Mouse (Mus musculus) mammary gland, adult 2 months (tissue): ENCODE data around the gene Prpf31. TPM values are rescaled to one million over a fixed set of nuclear protein-coding genes. Genes with fewer than 3 reads are reported as not detected.

Experiments used
- polyA plus RNA-seq: library from polyadenylated mRNA; depleted of rRNA; stranded (reverse); fragments of >200 nt; gene quantifications from 2 replicates; pipeline ENCODE4 v1.2.3, GENCODE M21; 2012; ENCODE audit warnings: low replicate concordance; rRNA removed

The Prpf31 gene
- polyA plus RNA-seq: 22.8 and 32.4 TPM in 2 replicates

DNA sequence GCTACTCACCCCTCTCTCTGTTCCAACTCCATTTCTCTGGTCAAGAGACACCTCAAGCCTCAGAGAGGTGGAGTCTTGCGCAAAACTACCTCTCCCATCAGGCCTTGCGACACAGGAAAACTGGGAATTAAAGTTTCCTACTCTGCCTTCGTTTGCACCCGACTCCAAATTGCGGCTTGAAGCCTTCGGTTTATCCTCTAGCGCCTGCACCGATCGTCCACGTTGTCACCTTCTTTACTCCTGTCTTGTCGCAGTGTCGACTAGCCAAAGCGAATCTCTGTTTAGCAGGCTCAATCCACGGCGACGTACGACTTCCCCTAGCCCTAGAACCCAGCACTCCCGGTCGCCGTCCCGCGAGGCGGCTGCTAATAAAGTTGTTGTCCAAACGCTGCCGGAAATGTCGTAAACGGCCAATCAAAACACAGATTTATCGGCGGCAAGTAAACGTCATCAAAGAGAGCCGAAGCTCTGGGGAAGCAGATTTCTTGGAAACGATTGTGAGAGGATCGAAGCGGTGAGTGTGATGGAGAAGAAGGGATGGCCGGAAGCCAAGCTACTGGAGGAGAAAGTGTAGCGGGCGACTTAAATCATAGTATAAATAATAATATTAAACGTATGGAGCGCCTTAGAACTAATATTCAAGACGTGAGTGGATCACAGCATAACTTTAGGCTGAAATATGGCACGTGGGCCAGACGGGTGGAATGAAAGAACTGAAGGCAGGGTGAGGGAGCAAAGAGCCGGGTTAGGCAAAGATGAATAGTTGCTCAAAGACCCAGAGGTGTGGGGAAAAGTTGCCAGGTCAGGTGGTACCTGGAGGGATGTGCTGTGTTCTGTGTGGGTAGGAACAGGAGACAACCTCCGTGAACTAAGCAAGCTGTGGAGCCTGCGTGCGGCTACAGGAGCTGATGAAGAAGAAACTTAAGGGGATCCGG is at the start of gene Prpf31, which contains the start of gene Tfpt:
Gene Prpf31 (plus strand): TSS at position 443 of the 935 bp plus-strand sequence.
Gene Tfpt (minus strand): TSS at position 387 of the 935 bp plus-strand sequence.

DNA sequence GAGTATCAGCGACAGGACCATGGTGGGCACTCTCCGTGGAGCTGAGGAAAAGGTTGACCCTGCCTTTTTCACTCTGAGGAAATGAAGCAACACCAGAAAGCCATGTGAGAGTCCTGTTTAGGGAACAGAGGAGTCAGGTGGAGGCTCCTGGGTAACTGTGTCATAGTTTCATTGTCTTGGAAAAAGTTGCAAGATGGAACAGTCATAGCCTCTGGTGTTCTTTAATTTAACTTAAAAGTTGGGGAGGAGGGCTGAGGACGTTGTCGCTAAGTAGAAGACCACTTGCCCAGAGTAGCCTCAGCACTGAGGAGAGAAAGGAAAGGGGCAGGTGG is 13.8 kb upstream of the Prpf31 start, which contains the start of gene Oscar:
Gene Oscar (minus strand): TSS at position 101 of the 332 bp plus-strand sequence.

DNA sequence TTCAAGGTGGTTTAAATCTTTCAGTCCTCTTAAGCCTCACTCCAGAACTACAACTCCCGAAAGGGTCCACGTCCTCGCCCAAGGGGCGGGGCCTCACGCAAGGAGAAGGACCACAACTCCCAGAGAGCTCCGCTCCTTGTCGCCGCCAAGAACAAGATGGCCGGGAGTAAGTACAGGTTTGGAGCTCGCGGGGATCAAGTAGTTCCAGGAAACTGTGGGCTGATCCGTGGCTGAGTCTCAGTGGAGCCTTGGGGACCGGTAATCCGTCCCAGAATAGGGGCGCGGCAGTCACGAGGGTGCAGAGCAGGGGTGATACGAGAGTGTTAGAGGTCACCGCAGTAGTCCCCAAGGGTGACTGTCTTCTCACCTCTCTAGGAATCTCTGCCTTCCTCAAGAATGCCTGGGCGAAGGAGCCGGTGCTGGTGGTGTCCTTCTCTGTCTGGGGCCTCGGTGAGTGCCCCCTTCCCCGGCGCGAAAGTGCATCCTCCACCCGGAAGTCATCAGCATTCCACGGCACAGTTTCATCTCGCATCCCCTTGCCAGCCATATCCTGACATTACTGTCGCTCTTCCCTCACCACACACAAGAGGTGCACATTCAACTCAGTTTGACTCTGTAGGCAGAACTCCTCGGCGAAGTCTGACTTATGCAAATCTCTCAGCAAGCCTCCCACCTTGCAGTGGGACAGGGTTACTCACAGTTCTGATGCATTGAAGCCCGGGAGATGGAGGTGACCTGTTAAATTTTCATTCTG is 12.4 kb upstream of the Prpf31 start, which contains the start of gene Ndufa3:
Gene Ndufa3 (plus strand): TSS at position 132 of the 754 bp plus-strand sequence.

DNA sequence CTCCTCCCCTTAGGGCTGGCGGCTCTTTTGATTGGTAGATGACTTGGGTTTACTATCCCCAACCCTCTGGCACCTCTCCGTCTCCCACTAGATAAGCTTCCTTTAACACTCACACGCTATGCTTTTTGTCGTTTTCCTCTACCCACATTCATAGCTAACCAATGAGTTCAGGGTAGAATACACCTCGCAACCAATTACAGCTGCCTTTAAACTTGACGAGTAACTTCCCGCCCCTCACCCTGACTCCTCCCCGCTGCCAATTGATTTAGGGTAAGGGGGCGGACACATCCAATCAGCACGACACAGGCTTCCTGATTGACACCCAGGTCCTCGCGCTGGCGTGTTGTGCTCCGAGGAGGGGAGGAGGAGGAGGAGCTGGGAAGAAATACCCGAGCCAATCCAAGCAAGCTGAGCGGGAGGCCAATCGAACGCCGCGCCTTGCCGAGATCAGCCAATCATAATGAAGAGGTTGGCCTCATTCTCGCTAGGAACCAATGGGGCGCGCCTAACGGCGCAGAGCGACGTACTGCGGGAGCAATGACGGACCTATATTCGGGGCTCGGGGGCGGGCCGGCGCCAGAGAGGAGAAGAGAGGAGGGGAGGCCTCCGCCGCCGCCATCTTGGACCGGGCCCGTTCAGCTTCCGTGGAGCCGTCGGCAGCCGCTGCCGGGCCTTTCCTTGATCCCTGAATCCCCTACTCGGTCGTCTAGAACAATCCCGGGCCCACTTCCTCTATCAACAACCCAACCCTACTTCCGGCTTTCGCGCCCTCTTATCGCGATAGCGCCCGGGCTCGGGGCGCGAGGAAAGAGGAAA is 15.1 kb downstream of the Prpf31 start, which contains the start of gene Cnot3:
Gene Cnot3 (plus strand): TSS at position 597 of the 816 bp plus-strand sequence.

DNA sequence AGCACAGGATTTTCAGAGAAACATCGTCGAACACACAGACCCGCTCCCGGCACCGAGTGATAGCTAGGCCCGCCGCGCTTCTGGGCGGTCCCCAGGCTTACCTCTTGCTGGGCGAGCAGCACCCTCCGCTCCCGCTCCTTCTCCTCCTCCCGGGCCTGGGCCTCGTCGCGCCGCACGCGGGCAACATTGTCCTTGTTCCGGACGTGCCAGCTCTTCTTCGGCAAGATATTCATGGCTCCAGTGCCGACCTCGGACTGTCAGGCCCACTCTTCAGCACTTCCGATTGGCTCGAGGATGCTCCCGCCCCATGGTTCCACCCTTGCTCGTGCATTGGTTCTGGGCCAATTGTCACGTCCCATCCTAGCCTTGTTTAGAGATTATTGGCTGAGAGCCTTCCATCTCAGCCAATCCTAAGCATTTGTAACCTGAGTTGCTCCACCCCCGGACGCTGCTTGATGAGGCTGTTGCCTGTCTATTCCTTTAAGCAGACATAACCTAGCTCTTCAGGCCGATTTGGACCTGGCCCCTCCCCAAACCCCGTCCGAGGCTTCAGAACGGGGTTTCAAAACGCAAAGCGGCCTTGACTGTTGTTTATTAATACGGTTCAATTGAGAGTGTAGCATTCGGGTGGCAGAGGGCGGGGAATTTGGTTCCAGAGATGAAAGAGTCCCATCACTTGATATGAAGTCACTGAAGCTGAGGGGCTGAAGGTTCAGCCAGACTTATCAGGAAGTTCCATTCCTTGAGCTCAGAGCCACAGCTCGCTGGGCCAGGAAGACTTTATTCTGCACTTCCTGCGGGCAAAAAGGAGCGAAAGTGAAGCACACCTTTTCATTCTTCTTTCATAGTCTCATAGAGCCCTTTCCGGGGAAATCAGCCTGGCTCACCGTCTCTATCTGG is 35.7 kb downstream of the Prpf31 start, which contains the start of gene Leng1:
Gene Leng1 (minus strand): TSS at position 626 of the 900 bp plus-strand sequence.

GRCm38 (mm10) chr7:3677342-3677741 is 47.6 kb downstream of the Prpf31 start, which contains the start of gene Tmc4:
TSS of gene Tmc4 (minus strand) at chr7:3677553.

Other genes starting within 250 kb of the Prpf31 start
- 0.09 and 0.54 TPM in 2 replicates for gene Cacng8, start 239.3 kb upstream of the Prpf31 start, polyA plus RNA-seq
- gene Cacng6, start 205.8 kb upstream of the Prpf31 start, polyA plus RNA-seq: 26.9 TPM in 1 of 2 replicates, not detected in the other
- 0.36 and 0.72 TPM in 2 replicates for gene Tarm1, start 127.4 kb upstream of the Prpf31 start, polyA plus RNA-seq
- 0.49 and 0.59 TPM in 2 replicates for gene Oscar, start 13.8 kb upstream of the Prpf31 start, polyA plus RNA-seq
- gene Ndufa3, start 12.6 kb upstream of the Prpf31 start, polyA plus RNA-seq: 235 and 511 TPM in 2 replicates
- 6.4 TPM in 2 replicates for gene Tfpt, start 56 bp upstream of the Prpf31 start, polyA plus RNA-seq
- gene Cnot3, start 15.3 kb downstream of the Prpf31 start, polyA plus RNA-seq: 52.9 and 87.1 TPM in 2 replicates
- 3.4 and 3.5 TPM in 2 replicates for gene Leng1, start 35.9 kb downstream of the Prpf31 start, polyA plus RNA-seq
- gene Tmc4, start 47.6 kb downstream of the Prpf31 start, polyA plus RNA-seq: 55.3 and 61.9 TPM in 2 replicates
- 117 and 137 TPM in 2 replicates for gene Tsen34, start 62.9 kb downstream of the Prpf31 start, polyA plus RNA-seq
- gene Mboat7, start 63.5 kb downstream of the Prpf31 start, polyA plus RNA-seq: 60.3 and 80.5 TPM in 2 replicates
- 986 and 1,597 TPM in 2 replicates for gene Rps9, start 74.0 kb downstream of the Prpf31 start, polyA plus RNA-seq
- gene Pirb, start 90.4 kb downstream of the Prpf31 start, polyA plus RNA-seq: 39.9 and 67.0 TPM in 2 replicates
- 1.3 and 2.1 TPM in 2 replicates for gene Gm15448, start 195.7 kb downstream of the Prpf31 start, polyA plus RNA-seq
- 2.3 and 4.5 TPM in 2 replicates for gene Pira2, start 215.1 kb downstream of the Prpf31 start, polyA plus RNA-seq